Mouse (Mus musculus) adrenal gland, adult 2 months (tissue): ENCODE results near the gene Phldb2. TPM values are rescaled to one million over a fixed set of nuclear protein-coding genes. Genes with fewer than 3 reads are reported as not detected.

Source experiments
- DNase-seq: peaks from one replicate; pipeline ENCODE4 v3.0.0; 2021
- polyA plus RNA-seq: library from polyadenylated mRNA; depleted of rRNA; stranded (reverse); fragments of >200 nt; gene quantifications from 2 replicates; pipeline ENCODE4 v1.2.3, GENCODE M21; 2012
- total RNA-seq, 2 experiments: library from RNA; stranded (reverse); gene quantifications; 2 replicates each; pipeline ENCODE4 v1.2.3; 2021

The Phldb2 gene
- total and polyA plus RNA-seq, 3 experiments: 17.6 to 29.4 (median 28.4) TPM

GRCm38 (mm10) chr16:45791286-45791685 lies 162.1 kb downstream of the Phldb2 start:
- peak; percentile 38 for DNase-seq

- no peak for DNase-seq
Observed at GRCm38 (mm10) chr16:45789311-45789710, 164.1 kb downstream of the Phldb2 start.

GRCm38 (mm10) chr16:45787650-45788049 lies 165.7 kb downstream of the Phldb2 start:
- DNase-seq: no peak

DNA sequence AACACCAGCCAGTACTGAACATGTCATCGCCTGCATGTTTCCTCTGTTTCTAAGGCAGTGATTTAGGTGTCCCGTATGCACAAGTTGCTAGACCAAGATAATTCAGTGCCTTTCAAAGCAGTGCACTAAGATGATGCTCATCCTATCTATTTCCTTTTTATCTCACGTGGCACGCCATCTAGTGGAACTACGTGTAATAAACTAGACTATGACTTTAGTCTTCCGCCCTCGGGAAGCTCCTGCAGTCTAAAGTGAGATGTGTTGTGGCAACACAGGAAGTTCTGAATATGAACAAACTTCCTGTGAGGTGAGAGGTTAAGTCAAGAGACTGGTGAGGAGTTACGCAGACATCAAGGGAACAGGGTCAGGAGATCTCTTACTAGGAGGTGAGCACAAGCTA lies 166.8 kb downstream of the Phldb2 start:
- no peak for DNase-seq

DNA sequence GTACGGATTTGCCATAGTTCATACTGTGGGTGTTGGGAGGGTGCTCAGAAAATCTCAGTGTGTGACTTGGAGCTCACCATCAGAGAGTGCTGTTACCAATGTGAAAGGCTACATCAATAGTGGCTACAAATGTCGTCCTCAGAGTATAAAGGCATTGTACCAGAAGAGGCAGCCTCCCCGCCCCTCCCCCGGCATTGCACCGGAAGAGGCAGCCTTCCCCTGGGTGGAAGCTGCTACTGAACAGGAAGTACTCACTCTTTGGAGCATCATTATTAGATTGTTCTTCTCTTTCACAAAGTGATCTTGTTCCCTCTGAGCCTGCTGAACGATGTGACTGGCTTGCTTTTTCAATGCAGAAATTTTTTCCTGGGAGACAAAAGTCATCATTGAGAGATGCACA lies 173.4 kb downstream of the Phldb2 start:
- no peak for DNase-seq

GRCm38 (mm10) chr16:45774813-45775212 lies 178.6 kb downstream of the Phldb2 start:
- no peak for DNase-seq

DNA sequence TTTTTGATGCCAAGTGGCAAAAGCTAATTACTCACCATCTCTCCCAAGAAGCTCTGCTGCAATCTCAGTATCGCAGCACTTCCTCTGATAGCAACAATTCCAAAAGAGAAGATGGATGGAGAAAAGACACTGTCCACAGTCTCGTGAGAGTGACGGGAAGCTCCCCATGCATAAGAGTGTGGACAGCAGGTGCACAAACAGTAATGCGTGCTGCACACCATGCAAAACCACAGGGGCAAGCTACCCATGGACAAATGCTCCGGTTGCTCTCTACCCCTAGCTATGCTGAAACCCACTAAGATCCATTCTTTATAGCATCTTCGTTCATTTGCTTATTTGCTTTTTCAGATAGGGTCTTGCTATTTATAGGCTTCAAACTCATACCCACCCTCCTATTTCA lies 182.5 kb downstream of the Phldb2 start:
- no peak for DNase-seq

- peak; percentile 54 for DNase-seq
Observed at GRCm38 (mm10) chr16:45767853-45768640, 185.4 kb downstream of the Phldb2 start.

- DNase-seq: no peak
Observed at GRCm38 (mm10) chr16:45767434-45767833, 186.0 kb downstream of the Phldb2 start.

GRCm38 (mm10) chr16:45765801-45766494 lies 187.4 kb downstream of the Phldb2 start:
- DNase-seq: no peak

GRCm38 (mm10) chr16:45765102-45765501 lies 188.3 kb downstream of the Phldb2 start:
- no peak for DNase-seq

DNA sequence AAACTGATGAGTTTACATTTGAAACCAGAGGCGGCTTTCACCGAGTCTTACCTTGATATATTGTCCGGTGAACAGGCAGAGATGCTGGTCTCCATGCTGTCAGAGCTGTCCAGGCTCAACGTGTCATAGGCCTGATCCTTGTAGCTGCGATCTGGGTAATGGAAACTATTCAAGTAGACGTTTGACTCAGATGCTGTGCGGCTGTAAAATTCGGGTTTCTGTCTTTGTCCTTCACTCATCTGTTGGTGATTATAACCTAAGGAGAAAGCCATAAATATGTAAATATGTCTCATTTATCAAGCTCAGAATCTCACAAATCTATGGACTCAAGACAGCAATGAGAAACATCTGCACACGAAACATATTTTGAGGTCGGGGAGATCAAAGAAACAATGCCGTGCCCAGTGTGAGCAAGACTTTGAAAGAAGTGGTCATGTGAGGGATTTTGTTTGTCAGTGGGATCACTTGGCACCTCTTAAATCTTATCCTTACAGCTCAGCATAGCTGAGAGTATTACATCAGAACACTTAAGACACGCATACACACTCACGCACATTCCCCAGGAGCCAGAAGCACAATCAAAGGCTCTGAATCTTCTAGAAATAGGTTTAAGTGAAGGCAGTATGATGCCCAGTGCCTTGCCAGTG lies 190.4 kb downstream of the Phldb2 start:
- DNase-seq: no peak

DNA sequence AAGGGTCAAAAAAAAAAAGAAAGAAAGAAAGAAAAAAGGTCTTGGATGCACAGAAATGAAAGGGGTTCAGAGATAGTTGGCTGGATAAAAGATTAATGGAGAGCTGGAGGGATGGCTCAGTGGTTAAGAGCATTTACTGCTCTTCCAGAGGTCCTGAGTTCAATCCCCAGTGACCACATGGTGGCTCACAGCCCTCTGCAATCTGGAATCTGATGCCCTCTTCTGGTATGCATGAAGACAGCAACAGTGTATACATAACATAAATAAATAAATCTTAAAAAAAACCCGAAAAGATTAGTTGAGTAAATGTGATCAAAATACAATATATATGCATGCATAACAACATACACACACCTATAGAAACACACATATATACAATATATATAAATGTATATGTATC lies 192.0 kb downstream of the Phldb2 start:
- no peak for DNase-seq

DNA sequence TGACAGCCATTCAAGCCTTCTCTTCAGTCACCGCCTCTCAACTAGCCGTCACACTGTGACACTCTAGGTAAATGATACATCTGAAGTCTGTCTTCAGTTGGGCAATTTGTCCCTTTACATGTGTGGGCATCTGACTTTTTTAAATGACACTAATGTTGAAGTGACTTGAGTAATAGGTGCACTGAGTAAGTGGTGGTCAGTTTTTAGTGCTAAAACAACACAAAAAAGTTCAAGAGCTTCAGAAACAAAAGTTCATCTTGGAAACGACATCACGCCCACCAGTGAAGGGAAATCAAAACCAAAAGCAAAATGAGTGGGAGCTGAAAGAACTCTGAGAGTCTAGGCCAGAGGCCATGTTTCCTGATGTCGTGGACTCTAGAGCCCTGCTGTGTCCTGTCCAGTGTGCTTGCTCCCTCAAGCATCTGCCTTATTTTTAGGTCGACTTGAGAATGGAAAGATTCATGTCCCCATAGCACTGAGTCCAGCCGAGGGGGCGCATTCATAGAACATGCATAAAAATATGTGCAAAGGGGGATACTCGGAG lies 194.6 kb downstream of the Phldb2 start:
- DNase-seq: no peak

- DNase-seq: peak; percentile 68
Observed at GRCm38 (mm10) chr16:45757421-45758078, 195.8 kb downstream of the Phldb2 start.

GRCm38 (mm10) chr16:45756855-45757254 lies 196.5 kb downstream of the Phldb2 start:
- DNase-seq: no peak

GRCm38 (mm10) chr16:45743591-45744144 lies 209.7 kb downstream of the Phldb2 start:
- DNase-seq: no peak

DNA sequence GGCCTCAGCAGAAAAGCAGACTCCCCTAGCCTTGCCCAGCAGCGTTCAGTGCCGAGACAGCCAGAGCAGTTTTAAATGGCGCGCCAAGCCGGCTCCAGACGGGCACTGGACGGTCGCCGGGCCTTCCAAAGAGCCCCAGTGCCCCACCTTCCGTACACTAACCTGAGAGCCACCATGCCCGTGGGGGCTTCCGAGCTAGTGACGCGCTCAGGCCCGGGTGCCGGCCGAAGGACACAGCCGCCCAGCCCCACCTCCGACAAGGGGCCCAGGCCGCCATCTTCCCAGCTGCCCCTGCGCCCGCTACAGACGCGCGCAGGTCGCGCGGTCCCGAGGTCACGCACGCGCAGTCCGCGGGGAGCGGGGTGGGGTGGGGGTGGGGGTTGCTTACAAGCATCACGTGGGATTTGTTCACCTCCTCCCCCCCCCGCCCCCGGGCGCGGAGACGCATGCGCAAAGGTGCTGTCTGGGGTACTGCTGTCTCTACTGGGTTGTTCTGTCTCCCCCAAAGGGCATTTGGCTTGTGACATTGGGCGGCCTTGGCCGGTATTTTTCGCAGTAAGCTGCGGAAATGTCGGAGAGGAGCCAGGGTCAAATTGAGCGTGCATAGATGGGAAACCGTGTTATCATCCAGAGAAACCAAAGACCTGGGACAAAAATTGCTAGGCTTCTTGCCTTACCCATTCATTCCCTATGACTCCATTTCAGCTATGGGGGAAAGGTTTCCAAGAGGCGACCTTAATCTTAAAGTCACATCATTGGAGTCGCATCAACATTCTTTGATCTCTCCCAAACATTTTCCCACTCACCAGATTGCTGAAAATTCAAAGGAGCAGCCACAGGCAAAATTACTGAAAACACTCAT lies 210.6 kb downstream of the Phldb2 start, which contains the start of gene Abhd10:
Gene Abhd10, minus strand, starts transcription at position 341 of the 862 bp plus-strand sequence.
- DNase-seq: peak; percentile 98

DNA sequence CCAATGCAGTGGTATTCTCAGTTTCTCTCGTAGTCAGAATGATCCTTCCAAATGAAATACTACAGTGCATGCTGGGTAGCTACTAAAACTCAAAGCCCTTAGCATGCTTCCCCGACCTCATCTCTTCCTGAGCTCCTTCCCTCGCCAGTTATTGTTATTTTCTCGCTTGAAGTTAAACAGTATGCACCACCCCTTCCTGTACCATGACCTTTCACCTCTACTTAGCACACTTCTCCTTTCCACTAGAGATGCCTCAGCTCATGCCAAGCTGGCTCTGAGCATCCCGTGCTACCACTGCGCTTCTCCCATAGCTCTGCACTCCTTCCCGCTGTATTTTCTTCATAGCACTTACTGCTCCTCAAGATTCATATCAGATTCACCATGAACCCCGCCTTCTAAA lies 215.5 kb downstream of the Phldb2 start:
- no peak for DNase-seq

GRCm38 (mm10) chr16:45736724-45737123 lies 216.7 kb downstream of the Phldb2 start:
- no peak for DNase-seq

GRCm38 (mm10) chr16:45729163-45729562 lies 224.2 kb downstream of the Phldb2 start:
- no peak for DNase-seq
